Mouse (Mus musculus) colon, adult 2 months (tissue): ENCODE measurements around the gene Smug1. TPM values are rescaled to one million over a fixed set of nuclear protein-coding genes. Genes with fewer than 3 reads are reported as not detected.

Experiments used
- polyA plus RNA-seq: library from polyadenylated mRNA; depleted of rRNA; stranded (reverse); fragments of >200 nt; gene quantifications from 2 replicates; pipeline ENCODE4 v1.2.3, GENCODE M21; 2012; rRNA removed

Gene Smug1
- polyA plus RNA-seq = 23.5 and 24.3 TPM in 2 replicates

DNA sequence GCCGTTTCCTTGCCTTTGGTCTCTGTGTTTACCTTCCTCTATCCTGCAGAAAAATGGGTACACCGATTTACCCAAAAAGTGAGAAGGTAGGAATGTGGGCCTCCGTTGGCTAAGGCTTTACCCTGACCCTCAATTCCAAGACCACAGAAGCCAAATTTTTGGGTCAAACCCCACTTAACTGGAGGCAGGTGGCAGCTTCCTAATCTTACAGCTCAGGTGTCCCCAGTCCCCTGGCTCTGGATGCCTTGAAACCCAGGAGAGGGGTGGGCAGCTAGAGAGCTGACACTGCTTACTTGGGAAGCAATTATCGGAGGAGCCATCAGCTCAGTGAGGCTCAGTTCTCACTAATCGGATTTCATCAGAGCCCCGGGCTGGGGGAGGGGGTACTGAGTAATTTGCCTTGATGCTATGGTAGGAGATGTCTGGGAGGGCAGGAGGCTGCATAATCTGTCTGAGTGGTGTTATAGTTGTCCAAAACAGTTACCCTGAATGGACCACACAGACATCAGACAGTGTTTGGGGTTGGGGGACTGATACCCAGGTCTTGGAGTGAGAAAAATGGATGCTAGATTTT, at the start of gene Smug1:
Gene Smug1 (minus strand): TSS at position 51 of the 574 bp plus-strand sequence.

Other genes starting within 250 kb of the Smug1 start
- gene Hoxc13, start 246.0 kb downstream of the Smug1 start, polyA plus RNA-seq = not detected in 2 replicates
- not detected in 2 replicates for gene Hoxc12, start 230.3 kb downstream of the Smug1 start, polyA plus RNA-seq
- gene Hoxc11, start 212.7 kb downstream of the Smug1 start, polyA plus RNA-seq = not detected in 2 replicates
- 0.07 and 0.43 TPM in 2 replicates for gene Hoxc10, start 200.3 kb downstream of the Smug1 start, polyA plus RNA-seq
- 0.06 and 0.19 TPM in 2 replicates for gene Hoxc5, start 199.6 kb downstream of the Smug1 start, polyA plus RNA-seq
- 0.14 and 0.15 TPM in 2 replicates for gene Hoxc9, start 190.7 kb downstream of the Smug1 start, polyA plus RNA-seq
- 0.16 TPM in 1 of 2 replicates, not detected in the other for gene Hoxc8, start 176.5 kb downstream of the Smug1 start, polyA plus RNA-seq
- gene Hoxc6, start 168.8 kb downstream of the Smug1 start, polyA plus RNA-seq = 0.27 and 0.45 TPM in 2 replicates
- 0.13 and 0.25 TPM in 2 replicates for gene Hoxc4, start 148.2 kb downstream of the Smug1 start, polyA plus RNA-seq
- 4.0 and 6.1 TPM in 2 replicates for gene Cbx5, start 72.7 kb upstream of the Smug1 start, polyA plus RNA-seq
- 27.9 and 34.6 TPM in 2 replicates for gene Hnrnpa1, start 73.3 kb upstream of the Smug1 start, polyA plus RNA-seq
- gene Nfe2, start 91.3 kb upstream of the Smug1 start, polyA plus RNA-seq = 0.53 and 1.0 TPM in 2 replicates
- 65.9 and 72.6 TPM in 2 replicates for gene Copz1, start 105.6 kb upstream of the Smug1 start, polyA plus RNA-seq
- gene Gpr84, start 143.5 kb upstream of the Smug1 start, polyA plus RNA-seq = 0.08 TPM in 1 of 2 replicates, not detected in the other
- 11.3 and 13.0 TPM in 2 replicates for gene Zfp385a, start 173.0 kb upstream of the Smug1 start, polyA plus RNA-seq
- gene Itga5, start 199.7 kb upstream of the Smug1 start, polyA plus RNA-seq = 43.2 and 54.4 TPM in 2 replicates